Mouse (Mus musculus): ENCODE results near the gene Ptprd. TPM values are rescaled to one million over a fixed set of nuclear protein-coding genes. Genes with fewer than 3 reads are reported as not detected.

Ptprd gene
- polyA plus RNA-seq, 1 experiment: 7.8 TPM

GRCm38 (mm10) chr4:75894871-75895270 lies 2316.9 kb downstream of the Ptprd start:
- DNase-seq (ENCODE audit: low read depth): no peak
